Mouse (Mus musculus) testis, adult 2 months (tissue): ENCODE results near the gene Krba1. TPM values are rescaled to one million over a fixed set of nuclear protein-coding genes. Genes with fewer than 3 reads are reported as not detected.

Experiments used
- H3K27ac ChIP-seq: fragments of 200-500 bp; 2 replicates; pipeline ENCODE4 v1.5.1; 2012; ENCODE audit warnings: low read depth, low read length; ENCODE audit not compliant: control insufficient read depth, insufficient read depth
- H3K27me3 ChIP-seq: fragments of 200-500 bp; 2 replicates; pipeline ENCODE4 v1.6.1; 2012; ENCODE audit warnings: mild to moderate bottlenecking, low read length, moderate library complexity; ENCODE audit not compliant: control insufficient read depth, insufficient read depth
- H3K36me3 ChIP-seq: fragments of 200-500 bp; 2 replicates; pipeline ENCODE4 v1.6.1; 2012; ENCODE audit warnings: mild to moderate bottlenecking, low read length; ENCODE audit not compliant: control insufficient read depth, insufficient read depth
- H3K4me1 ChIP-seq: fragments of 200-500 bp; 2 replicates; pipeline ENCODE4 v1.6.1; 2012; ENCODE audit warnings: low read length; ENCODE audit not compliant: control insufficient read depth, insufficient read depth
- H3K4me3 ChIP-seq: fragments of 200-500 bp; 2 replicates; pipeline ENCODE4 v1.5.1; 2012; ENCODE audit warnings: low read depth, mild to moderate bottlenecking, low read length, moderate library complexity, mixed read lengths; ENCODE audit not compliant: control insufficient read depth
- CTCF ChIP-seq: fragments of 200-500 bp; IDR thresholded peaks from 2 replicates; pipeline ENCODE4 v1.5.1; 2012; ENCODE audit warnings: low read depth, mild to moderate bottlenecking, inconsistent platforms, low read length, moderate library complexity; ENCODE audit not compliant: control insufficient read depth, insufficient read depth, insufficient replicate concordance
- POLR2A ChIP-seq: fragments of 200-500 bp; IDR thresholded peaks from 2 replicates; pipeline ENCODE4 v1.6.1; 2012; ENCODE audit warnings: low read depth, mild to moderate bottlenecking, inconsistent platforms, low read length, moderate library complexity; ENCODE audit not compliant: control insufficient read depth
- polyA plus RNA-seq: library from polyadenylated mRNA; depleted of rRNA; stranded (reverse); fragments of >200 nt; gene quantifications from 2 replicates; pipeline ENCODE4 v1.2.3, GENCODE M21; 2012

Krba1 gene
- polyA plus RNA-seq, 1 experiment = 54.8 TPM

- Histone ChIP-seq H3K4me3 (no peak overlapping the region), H3K36me3 (no peaks in the 10 kb centered on the region), H3K4me1 (peaks cover 2% of the 10 kb centered on the region; the same call in 1 of the 2 replicates), H3K27me3 (no peaks in the 10 kb centered on the region), H3K27ac (no peak overlapping the region)
- no peak for TF ChIP-seq POLR2A
Measured at GRCm38 (mm10) chr6:48437679-48438376, 42.4 kb downstream of the Krba1 start.

GRCm38 (mm10) chr6:48438475-48439125 is 43.2 kb downstream of the Krba1 start:
- peak overlapping the region; percentile 23 for H3K4me3 ChIP-seq
- peaks cover 5% of the 10 kb centered on the region for H3K4me1 ChIP-seq
- no peaks in the 10 kb centered on the region for H3K36me3 ChIP-seq
- TF ChIP-seq POLR2A = no peak
- TF ChIP-seq CTCF = no peak
- H3K27me3 ChIP-seq = no peaks in the 10 kb centered on the region
- no peak overlapping the region for H3K27ac ChIP-seq

GRCm38 (mm10) chr6:48439654-48440053 is 44.3 kb downstream of the Krba1 start:
- no peak overlapping the region for H3K4me3 ChIP-seq
- H3K27ac ChIP-seq = no peak overlapping the region
- TF ChIP-seq POLR2A (no peak), CTCF (no peak)
- H3K27me3 ChIP-seq = no peaks in the 10 kb centered on the region; the same call in 1 of the 2 replicates
- H3K36me3 ChIP-seq = no peaks in the 10 kb centered on the region
- H3K4me1 ChIP-seq = peaks cover 11% of the 10 kb centered on the region

GRCm38 (mm10) chr6:48440306-48441014 is 45.1 kb downstream of the Krba1 start:
- Histone ChIP-seq H3K27ac (no peak overlapping the region), H3K27me3 (no peaks in the 10 kb centered on the region; the same call in 1 of the 2 replicates), H3K36me3 (no peaks in the 10 kb centered on the region), H3K4me3 (peak overlapping the region; percentile 53), H3K4me1 (peaks cover 11% of the 10 kb centered on the region)
- TF ChIP-seq CTCF (no peak), POLR2A (no peak)

- H3K36me3 ChIP-seq = no peaks in the 10 kb centered on the region
- H3K27me3 ChIP-seq = no peaks in the 10 kb centered on the region; the same call in 1 of the 2 replicates
- TF ChIP-seq POLR2A = 0 out of 2 replicates have a peak, but pooled peaks have one; percentile 26
- no peak for TF ChIP-seq CTCF
- peaks cover 12% of the 10 kb centered on the region for H3K4me1 ChIP-seq
- H3K27ac ChIP-seq = peak overlapping the region; percentile 39; the same call in 1 of the 2 replicates
- peak overlapping the region; percentile 27 for H3K4me3 ChIP-seq
Measured at GRCm38 (mm10) chr6:48443592-48444309, 48.4 kb downstream of the Krba1 start.

- TF ChIP-seq CTCF (no peak), POLR2A (no peak)
- Histone ChIP-seq H3K27me3 (no peaks in the 10 kb centered on the region; the same call in 1 of the 2 replicates), H3K36me3 (no peaks in the 10 kb centered on the region), H3K4me3 (peak overlapping the region; percentile 57), H3K27ac (no peak overlapping the region), H3K4me1 (peaks cover 12% of the 10 kb centered on the region)
Measured at GRCm38 (mm10) chr6:48444310-48445180, 49.2 kb downstream of the Krba1 start.
